Mouse (Mus musculus): ENCODE data around the gene Dse.
"Not testable (repeated sequence)": the region's sequence is repeated elsewhere in the genome, so short reads cannot be mapped to it uniquely, and the experiment has no call there.

The Dse gene

DNA sequence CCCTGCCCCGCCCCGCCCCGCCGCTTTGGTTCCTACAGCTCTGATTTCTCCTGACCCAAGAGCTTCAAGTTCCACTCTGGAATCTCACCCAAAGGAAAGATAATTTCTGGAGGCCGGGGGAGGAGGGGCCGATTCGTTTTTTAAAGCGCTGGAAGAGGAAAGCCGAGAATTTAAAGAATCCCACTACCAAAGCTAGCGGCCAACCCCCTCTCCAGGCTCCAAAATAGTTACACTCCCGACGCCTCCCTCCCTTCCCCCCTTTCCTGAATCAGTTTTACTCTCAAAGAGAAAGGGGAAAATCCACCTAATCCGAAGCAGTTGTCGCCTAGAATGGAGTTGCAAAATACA lies at the start of gene Dse:
Dse (minus strand) TSS at position 213 of the 348 bp plus-strand sequence.
- DNase-seq (ENCODE audit: low spot score), result no peak

DNA sequence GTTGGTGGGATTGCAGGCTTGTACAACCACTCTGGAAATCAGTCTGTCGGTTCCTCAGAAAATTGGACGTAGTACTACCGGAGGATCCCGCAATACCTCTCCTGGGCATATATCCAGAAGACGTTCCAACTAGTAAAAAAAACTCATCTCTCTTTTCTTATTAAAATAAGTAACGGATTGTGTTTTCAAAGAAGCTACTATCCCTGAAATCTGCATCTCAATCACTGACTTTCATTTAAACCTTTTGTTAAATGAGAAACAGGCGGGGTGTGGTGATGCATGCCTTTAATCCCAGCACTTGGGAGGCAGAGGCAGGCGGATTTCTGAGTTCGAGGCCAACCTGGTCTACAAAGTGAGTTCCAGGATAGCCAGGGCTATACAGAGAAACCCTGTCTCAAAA lies 45.3 kb upstream of the Dse start:
- DNase-seq (ENCODE audit: low spot score), result not testable (repeated sequence)

DNA sequence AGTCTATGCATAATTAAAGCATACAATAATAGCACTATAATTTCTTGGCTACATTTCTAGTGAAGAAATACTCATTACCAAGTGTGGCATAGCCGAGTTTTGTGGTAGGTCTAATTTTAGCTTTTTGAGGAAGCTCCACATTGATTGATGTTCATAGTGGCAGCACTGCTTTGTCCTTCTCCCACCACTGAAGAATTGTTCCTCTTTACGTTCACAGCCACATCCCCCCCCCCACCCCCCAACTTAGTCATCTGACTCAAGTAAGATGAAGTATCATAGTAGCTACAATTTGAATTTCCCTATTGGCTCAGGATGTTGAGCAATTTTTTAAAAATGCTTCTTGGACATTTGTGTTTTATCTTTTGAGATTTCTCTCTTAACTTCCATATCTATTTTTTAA lies 42.1 kb upstream of the Dse start:
- DNase-seq (ENCODE audit: low spot score), result no peak

DNA sequence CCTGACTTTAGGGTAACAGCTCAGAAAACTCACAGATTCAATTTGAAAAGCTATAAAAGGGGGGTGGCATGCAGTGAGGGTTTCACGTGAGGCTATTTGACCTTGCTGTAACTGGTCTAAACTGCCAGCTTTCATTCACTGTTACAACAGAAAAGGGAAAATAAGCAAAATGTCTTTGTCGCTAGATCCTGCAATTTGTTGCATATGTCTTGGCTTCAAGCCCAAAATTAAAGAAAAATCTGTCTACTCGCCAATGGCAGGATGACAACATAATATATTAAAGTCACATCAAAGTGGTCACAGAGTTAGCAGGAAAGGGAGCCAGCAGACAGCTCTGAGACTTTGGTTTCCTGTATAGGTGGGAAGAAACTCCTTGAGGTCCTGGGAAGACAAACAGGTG lies 40.2 kb upstream of the Dse start:
- DNase-seq (ENCODE audit: low spot score), result no peak

DNA sequence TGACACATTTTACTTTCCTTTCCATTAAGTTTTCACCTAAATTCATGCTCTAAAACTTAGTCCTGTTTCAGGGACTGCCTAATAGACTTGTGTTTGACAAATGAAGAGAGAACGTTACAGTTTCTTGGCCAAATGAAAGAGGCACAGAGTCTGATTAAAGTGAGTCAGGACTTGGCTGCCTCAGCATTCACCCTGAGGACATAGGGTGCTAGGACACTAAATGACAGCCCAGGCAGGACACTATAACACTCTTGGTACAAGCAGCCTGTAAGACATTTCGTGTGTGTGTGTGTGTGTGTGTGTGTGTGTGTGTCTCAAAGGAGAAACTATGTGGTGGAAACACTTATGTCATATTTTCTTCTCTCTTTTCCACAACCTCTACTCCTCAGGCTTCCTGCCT lies 38.6 kb upstream of the Dse start:
- DNase-seq (ENCODE audit: low spot score), result no peak

DNA sequence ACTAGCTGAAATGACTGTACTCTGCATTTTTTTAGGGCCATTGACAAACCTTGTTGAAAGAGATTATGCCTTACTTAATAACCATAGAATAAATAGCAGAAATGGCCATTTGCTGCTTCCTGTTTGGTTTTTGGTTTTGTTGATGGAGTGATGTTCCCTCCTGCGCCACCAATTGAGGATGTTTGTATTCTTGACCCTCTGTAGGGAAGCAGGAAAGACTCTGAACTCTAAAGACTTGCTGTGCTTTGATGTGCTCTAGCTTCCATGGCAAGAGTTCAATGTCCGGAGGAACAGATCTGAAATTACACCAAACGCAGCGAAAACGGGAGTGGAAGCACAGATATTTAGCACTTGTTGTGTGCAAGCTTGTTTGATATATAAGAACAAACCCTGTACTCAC lies 37.2 kb upstream of the Dse start:
- no peak for DNase-seq (ENCODE audit: low spot score)

DNA sequence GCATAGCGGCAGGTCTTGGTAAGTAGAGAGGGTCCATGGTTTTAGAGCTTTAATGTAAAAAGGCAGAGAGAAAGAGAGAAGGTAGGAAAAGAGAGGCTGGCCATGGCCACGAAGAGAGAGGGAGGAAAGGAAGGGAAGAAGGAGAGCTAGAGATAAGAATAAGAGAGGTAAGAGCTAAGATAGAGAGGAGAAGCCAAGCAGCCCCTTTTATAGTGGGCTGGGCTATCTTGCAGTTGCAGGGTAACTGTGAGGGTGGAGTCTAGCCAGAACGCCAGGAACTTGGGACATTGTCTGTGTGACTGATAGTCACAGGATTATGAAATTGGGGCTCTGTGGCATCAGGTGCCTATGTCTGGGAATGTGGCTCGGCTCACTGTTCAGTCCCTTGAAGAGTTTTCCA lies 31.0 kb upstream of the Dse start:
- peak; percentile 52 for DNase-seq (ENCODE audit: low spot score)

DNA sequence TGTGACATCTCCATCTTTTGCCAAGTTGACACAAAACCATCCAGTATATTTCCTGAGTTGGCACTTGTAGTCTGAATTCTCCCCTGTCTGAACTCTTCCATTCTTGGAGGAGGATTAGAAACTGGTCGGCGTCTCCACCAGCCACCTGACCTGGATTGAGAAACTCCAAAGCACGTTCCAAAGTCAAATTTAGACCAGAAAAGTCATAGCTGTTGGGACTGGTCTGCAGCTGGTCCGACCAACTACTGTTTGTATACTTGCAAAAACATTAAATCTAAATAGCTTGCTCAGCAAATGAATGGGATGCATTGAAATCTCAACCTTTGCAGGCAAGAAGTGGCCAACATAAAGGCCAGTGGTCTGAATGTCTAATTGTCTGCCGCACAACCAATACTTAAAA lies 29.1 kb upstream of the Dse start:
- DNase-seq (ENCODE audit: low spot score), result no peak

DNA sequence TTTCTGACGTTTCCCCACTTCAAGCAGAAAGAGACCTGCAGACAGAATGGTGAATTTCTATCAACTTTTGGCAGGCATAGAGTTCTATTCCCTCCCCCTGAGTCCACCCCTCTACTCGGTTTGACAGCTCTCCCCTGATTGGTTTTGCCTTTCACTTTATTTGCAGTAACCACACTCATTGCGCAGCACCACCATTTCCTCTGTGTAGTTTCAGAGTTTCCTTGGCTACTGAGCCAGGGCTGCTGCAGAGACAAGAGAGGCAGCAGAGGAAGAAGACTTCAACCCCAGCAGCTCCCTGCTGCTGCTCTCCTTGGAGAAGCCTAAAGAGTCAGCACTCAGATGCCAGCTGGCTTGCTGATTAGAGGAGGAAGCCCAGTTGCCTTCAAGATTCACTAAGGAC lies 27.9 kb upstream of the Dse start:
- no peak for DNase-seq (ENCODE audit: low spot score)

DNA sequence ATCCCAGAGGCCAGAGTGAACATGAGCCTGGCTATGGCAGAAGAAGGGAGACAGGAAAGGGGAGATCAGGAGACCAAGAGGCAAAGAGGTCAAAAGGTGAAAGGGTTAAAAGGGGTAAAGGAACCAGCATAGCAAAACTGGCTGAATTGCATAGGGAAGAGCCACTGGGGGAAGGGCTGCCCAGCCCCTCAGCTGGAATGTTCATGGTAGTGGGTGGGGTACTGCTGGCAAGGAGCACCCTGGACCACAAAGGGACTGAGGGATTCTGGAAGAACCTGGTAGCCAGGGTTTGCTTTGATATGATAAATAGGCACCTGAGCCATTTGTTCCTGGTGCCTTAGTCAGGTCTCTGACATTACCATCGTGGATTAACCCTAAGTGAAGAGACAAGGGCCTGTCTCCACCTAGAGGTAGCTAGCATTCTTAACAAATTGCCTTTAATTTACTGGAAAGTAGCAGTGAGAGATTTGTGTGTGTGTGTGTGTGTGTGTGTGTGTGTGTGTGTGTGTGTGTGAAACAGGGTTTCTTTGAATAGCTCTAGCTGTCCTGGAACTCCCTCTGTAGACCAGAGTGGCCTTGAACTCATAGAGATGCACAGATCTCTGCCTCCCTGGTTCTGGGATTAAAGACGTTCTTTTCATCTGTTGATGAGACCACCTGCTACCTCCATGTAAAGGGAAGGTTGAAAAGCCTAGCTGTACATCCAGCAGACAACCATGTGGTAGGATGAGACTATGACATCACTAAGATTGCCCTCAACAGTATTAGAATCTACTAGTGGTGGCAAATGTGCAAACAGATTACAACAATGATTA lies 26.6 kb upstream of the Dse start:
- no peak for DNase-seq (ENCODE audit: low spot score)

DNA sequence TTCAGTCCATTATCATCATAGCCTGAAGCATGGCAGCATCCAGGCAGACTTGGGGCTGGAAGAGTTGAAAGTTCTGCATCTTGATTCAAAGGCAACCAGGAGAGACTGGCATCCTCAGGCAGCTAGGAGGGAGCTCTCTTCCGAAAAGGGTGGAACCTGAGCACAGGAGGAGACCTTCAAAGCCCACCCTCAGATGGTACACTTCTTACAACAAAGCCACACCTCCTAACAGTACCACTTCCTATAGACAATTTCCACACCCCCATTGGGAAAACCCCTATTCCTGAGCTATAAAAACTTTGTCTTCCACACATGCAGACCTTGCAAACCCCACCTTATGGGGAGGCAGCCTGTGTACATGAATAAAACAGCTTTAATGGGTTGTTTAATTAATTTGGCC lies 25.9 kb upstream of the Dse start:
- DNase-seq (ENCODE audit: low spot score), result no peak

DNA sequence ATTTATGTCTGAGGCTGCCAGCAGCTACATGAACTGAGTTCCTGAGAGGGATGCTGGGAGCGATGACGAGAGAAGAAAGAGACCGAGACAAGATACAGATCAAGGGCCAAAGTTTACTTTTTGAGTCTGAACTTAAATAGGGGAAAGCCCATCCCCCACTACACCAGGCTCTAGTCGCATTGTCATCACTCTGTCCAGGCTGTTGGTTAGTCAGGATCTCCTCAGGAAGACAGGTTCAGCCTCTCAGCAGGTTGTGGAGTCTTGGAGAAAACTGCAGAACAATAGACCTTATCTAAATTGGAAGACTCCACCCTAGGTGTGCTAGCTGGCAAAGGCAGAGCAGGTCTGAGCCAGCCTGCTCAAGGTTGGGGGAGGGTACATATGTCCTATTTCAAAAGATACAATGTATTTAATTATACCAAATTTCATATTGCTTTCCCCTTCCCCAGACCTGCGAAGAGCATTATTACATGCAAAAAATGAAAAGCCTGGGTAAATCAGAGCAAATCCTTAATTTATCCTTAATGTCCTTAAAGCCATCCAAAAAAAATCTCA lies 22.7 kb upstream of the Dse start:
- no peak for DNase-seq (ENCODE audit: low spot score)

DNA sequence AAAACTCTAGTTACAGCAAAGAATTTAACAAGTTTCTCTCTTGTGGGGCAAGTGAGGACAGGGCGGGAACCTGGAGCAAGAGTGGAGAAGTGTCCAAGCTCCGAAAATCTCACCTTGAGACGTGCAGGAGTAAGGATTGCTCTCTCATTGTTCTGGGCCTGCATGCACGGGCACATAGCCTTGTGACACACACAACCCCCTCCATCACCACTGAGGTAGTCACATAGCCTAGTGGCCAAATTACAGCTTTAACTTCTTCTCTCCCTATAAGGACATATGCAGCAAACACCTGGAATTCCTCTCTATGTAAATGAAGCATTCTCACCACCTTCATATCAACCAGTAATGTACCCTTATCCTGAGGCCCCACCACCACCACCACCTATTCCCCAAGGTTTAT lies 22.0 kb upstream of the Dse start:
- DNase-seq (ENCODE audit: low spot score), result no peak

DNA sequence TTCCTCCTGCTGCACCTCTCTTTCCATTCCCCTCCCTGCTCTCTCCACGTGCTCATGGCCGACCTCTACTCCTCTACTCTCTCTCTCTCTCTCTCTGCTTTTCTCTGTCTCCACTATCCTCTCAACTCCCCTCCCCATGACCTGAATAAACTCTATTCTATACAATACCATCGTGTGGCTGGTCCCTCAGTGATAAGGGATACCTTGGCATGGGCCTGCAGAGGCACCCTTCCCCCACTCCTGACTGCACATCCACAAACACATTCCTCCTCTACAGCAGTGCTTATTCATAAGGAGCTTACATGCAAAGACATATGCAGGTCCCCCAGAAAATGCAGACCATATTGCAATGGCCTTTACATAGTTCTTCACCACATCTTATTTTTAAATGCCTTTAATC lies 16.1 kb upstream of the Dse start:
- no peak for DNase-seq (ENCODE audit: low spot score)

DNA sequence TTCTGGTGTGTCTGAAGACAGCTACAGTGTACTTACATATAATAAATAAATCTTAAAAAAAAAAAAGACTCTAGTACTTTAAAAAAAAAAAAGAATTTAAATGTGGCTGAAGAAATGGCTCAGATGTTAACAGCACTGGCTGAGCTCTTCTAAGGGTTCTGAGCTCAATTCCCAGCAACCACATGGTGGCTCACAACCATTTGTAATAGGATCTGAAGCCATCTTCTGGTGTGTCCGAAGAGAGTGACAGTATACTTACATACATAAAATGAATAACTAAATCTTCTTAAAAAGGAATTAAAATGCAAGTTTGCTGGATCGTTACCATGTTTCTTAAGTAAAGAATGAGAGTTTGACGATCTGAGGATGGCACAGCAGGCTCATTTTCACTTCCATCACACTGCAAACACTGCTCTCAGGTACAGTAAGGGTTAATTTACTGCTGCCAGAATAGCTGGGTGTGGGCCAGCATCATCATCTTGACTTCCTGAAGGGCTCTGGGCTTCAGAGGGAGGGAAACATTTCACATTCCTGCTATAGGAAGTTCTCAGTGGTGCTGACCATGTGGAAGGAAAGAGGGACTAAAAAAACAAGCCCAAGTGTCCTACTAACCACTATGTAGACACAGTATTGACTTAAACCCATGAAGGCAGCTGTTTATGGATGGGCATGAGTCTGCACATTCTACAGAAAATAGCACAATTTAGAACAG lies 14.6 kb upstream of the Dse start:
- no peak for DNase-seq (ENCODE audit: low spot score)

DNA sequence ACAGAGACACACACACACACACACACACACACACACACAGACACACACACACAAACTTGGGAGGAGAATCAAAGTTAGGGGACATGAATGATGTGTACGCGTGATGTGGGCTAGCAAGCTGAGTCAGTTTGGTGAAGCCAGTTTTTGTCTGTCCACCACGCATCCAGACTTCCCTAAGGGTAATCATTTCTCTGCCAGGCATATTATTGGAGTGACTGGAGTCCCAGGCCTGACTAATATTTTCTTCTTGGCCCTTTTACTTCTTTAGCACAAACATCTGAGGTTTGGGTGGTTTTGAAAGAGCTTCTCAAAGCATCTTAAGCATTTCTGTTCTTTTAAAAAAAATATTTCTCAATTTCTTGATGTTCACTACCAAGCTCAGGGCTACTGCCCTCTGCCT lies 10.7 kb upstream of the Dse start:
- DNase-seq (ENCODE audit: low spot score), result no peak

DNA sequence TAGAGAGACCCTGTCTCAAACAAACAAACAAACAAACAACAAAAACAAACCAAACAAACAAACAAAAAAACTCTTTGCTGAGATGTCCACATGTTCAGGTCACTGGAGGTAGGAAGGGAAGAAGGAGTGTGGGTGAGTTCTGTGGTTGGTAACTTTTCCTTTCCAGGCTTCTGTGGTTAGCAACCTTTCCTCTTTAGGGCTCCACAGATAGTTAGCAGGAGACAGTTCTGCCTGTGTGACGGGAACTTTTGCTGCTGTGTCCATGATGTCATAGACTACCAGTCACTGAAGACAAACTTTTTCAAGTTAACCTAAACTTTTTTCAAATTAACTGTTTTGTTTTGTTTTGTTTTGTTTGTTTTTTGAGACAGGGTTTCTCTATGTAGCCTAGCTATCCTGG lies 8.2 kb upstream of the Dse start:
- DNase-seq (ENCODE audit: low spot score), result no peak

DNA sequence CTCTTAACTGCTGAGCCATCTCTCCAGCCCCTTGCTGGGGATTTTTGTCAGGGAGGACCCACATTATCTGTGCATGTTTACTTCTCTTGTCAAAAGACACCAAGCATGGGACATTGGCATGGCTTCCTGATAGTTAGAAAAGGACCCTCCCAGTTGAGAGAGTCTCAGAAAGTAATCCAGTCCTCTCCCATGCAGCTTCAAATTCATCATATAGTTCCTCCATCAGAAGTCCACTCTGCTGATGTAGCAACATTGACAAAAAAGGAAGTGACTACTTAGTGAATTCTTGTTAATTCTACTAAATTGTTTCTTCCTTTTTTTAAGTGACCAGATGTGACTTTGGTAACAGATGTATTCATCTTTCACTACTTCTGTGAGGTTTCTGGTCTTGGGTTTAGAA lies 2.4 kb upstream of the Dse start:
- no peak for DNase-seq (ENCODE audit: low spot score)

DNA sequence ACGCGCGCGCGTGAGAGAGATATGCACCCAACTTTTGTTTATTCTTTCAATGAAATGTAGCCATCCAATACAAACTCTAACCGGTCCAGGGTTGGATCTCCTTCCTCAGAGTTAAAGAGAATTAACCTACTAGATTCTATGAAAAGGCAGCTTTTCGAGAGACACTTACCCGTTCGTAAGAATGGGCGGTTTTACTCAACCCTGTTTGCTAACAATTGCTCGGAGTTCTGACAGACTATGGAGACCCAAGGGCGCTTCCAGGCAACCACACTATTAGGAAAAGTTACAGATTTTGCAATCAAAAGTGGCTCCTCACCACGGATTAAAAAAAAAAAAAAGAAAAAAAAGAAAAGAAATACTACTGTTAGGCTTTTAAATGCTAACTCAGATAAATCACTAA lies 516 bp upstream of the Dse start:
- no peak for DNase-seq (ENCODE audit: low spot score)

DNA sequence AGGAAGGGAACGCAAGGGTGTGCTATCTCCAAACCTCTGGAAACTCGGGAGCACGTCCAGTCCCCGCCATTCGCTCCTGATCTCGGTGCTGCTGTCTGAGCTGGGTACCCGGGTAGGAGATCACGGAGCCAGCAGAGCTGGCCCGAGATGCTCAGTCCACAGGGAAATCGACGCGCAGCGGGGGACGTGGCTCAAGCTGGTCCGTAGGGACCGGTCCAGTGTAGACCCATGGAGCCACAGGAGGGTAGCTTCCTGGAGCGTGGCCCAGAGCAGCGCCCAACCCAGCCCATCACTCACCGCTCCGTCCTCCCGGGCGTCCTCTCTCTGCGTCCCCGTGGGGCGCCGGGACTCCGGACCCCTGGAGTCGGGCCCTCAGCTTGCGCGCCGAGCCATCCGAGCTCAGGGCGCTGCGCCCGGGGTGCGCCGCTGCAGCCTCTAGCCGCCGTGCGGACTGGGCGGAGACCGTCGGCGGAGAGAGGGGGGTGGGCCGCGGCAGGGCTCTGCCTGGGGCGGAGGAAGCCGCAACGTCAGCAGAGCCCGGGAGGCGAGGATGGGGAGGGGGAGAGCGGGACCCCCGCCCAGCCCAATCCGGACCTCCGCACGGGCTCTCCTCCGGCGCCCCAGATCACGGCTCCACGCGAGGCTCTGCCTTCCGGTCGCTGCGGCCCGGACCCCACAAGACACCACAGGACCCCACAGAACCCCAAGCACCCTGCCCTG lies 572 bp downstream of the Dse start:
- DNase-seq (ENCODE audit: low spot score), result no peak

DNA sequence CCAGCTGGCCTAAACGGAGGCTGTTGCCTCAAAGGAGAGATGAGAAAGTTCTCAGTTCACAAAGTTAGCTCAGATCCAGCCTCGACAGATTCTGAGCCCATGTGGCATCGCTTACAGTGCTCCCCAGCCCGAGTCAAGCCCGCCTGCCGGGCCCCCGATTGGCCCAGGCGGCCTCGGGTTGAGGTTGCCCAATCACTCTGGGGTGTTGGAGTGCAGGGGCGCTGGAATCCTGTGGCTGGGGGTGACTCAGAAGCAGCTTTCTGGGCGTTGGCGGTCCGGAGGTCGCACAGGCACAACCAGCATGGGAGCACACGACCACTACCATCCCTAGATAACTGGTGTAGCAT lies 1.1 kb downstream of the Dse start:
- DNase-seq (ENCODE audit: low spot score), result no peak

DNA sequence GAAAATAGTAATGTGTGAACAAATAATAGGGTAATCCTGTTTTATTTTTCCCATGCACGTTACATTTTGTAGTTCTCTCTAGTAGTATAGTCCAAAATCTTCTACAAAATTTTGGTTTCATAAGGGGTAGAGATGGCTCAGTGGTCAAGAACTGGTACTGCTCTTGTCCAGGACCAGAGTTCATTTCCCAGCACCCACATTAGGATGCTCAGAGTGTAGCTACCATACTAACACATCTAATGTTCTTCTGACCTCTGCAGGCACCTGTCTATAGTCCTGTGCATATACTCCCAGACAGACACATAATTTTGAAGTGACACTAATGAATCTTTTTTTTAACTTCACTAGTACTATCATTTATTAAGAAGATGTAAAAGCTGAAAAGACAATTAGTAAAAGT lies 1.7 kb downstream of the Dse start:
- DNase-seq (ENCODE audit: low spot score), result no peak

DNA sequence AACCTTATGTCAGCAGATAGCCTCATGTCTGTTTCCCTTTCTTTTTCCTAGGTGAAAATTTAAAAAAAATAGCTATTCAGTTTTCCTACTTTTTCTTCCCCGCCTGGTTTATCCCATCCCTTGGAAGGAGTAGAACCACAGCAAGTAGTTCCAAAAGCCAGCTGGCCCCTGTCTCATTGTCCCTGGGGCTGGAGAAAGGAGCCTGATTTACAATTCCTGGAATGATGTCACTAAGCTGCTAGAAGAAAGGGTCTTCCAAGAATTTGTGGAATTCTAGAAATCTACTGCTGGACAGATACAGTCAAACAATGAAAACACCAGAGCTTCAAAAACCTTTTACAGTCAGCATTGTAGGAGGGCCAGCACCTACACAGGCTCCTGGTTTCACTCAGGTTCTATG lies 6.8 kb downstream of the Dse start:
- DNase-seq (ENCODE audit: low spot score), result no peak
